Mouse (Mus musculus): ENCODE measurements around the gene Srprb.

Gene Srprb

GRCm38 (mm10) chr9:103212654-103213420 lies 10.9 kb upstream of the Srprb start:
- DNase-seq (ENCODE audit: low read depth, low spot score) = peak; percentile 19

GRCm38 (mm10) chr9:103208802-103209423 lies 7.0 kb upstream of the Srprb start:
- DNase-seq (ENCODE audit: low read depth, low spot score) = peak; percentile 29

GRCm38 (mm10) chr9:103207846-103208245 lies 5.9 kb upstream of the Srprb start:
- peak; percentile 91 for DNase-seq (ENCODE audit: low read depth, low spot score)

GRCm38 (mm10) chr9:103205786-103206185 lies 3.8 kb upstream of the Srprb start:
- no peak for DNase-seq (ENCODE audit: low read depth, low spot score)

GRCm38 (mm10) chr9:103188416-103188815 lies 13.5 kb downstream of the Srprb start:
- DNase-seq (ENCODE audit: low read depth, low spot score) = no peak

- no peak for DNase-seq (ENCODE audit: low read depth, low spot score)
Observed at GRCm38 (mm10) chr9:103186747-103187146, 15.2 kb downstream of the Srprb start.

GRCm38 (mm10) chr9:103185946-103186345 lies 16.0 kb downstream of the Srprb start:
- DNase-seq (ENCODE audit: low read depth, low spot score) = no peak

GRCm38 (mm10) chr9:103184855-103185254 lies 17.1 kb downstream of the Srprb start:
- DNase-seq (ENCODE audit: low read depth, low spot score) = peak; percentile 83

GRCm38 (mm10) chr9:103181886-103182285 lies 20.1 kb downstream of the Srprb start:
- DNase-seq (ENCODE audit: low read depth, low spot score) = no peak

GRCm38 (mm10) chr9:103180807-103181565 lies 21.0 kb downstream of the Srprb start:
- DNase-seq (ENCODE audit: low read depth, low spot score) = peak; percentile 92

GRCm38 (mm10) chr9:103180303-103180702 lies 21.6 kb downstream of the Srprb start:
- no peak for DNase-seq (ENCODE audit: low read depth, low spot score)

GRCm38 (mm10) chr9:103175692-103176091 lies 26.2 kb downstream of the Srprb start:
- no peak for DNase-seq (ENCODE audit: low read depth, low spot score)

- peak; percentile 73 for DNase-seq (ENCODE audit: low read depth, low spot score)
Observed at GRCm38 (mm10) chr9:103174771-103175519, 27.0 kb downstream of the Srprb start.

GRCm38 (mm10) chr9:103168771-103169170 lies 33.2 kb downstream of the Srprb start:
- no peak for DNase-seq (ENCODE audit: low read depth, low spot score)

GRCm38 (mm10) chr9:103168046-103168445 lies 33.9 kb downstream of the Srprb start:
- no peak for DNase-seq (ENCODE audit: low read depth, low spot score)

- no peak for DNase-seq (ENCODE audit: low read depth, low spot score)
Observed at GRCm38 (mm10) chr9:103163806-103164205, 38.1 kb downstream of the Srprb start.

GRCm38 (mm10) chr9:103155158-103155557 lies 46.8 kb downstream of the Srprb start:
- peak; percentile 70 for DNase-seq (ENCODE audit: low read depth, low spot score)

- DNase-seq (ENCODE audit: low read depth, low spot score) = peak; percentile 77
Observed at GRCm38 (mm10) chr9:103154568-103154967, 47.4 kb downstream of the Srprb start.

- DNase-seq (ENCODE audit: low read depth, low spot score) = no peak
Observed at GRCm38 (mm10) chr9:103153286-103153685, 48.7 kb downstream of the Srprb start.

GRCm38 (mm10) chr9:103149074-103149799 lies 52.7 kb downstream of the Srprb start:
- DNase-seq (ENCODE audit: low read depth, low spot score) = no peak

GRCm38 (mm10) chr9:103147103-103147502 lies 54.8 kb downstream of the Srprb start:
- DNase-seq (ENCODE audit: low read depth, low spot score) = peak; percentile 25

Measured in ZHBTc4 (cell line).